Mouse (Mus musculus) kidney, postnatal 10 days (tissue): Measurements from ENCODE around the gene Xxylt1.

ENCODE experiments used
- DNase-seq: peaks from one replicate; pipeline ENCODE4 v3.0.0; 2021; ENCODE audit warnings: mixed read lengths

Xxylt1 gene

GRCm38 (mm10) chr16:31081125-31081664 lies at the start of gene Xxylt1:
TSS of gene Xxylt1 (minus strand) at chr16:31081432.
- DNase-seq, result peak; percentile 96

GRCm38 (mm10) chr16:31128116-31128515 lies 46.9 kb upstream of the Xxylt1 start:
- no peak for DNase-seq

DNA sequence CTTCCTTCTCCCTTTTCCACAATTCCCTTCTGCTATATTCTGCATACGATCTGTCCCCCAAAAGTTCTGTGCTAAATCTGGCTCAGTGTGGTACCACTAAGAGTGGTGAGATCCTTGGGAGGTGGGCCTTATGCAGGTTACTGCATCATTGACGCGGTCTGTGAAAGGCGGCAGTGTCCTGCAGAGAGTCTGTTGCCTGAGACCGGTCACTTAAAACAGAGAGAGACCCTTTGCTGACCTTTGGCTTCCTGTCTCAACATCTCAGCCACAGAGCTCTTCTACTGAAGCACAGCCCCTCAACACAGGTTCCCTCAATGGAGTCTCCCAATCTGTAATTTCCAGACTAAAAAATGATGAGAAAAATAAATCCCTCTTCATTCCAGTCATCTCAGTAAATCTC lies 43.8 kb upstream of the Xxylt1 start:
- DNase-seq, result no peak

- DNase-seq, result no peak
Measured at GRCm38 (mm10) chr16:31121612-31122011, 40.4 kb upstream of the Xxylt1 start.

DNA sequence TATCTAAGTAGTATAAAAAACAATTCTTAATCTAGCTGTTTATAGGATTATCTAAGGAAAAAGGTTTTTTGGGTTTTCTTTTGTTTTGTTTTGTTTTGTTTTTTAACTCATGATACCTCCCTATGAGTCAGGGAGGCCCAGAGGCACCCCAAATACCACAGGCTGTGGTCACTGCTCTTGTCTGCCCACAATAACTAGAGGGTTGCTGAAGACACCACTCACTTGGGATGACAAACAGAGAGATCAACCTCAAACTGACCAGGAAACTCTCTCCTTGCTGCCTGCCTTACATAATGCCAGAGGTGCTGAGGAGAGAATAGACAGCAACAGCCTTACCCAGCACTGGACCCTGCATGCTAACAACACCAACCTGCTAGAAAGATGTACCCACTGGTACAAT lies 32.4 kb upstream of the Xxylt1 start:
- DNase-seq, result no peak

GRCm38 (mm10) chr16:31101352-31101751 lies 20.1 kb upstream of the Xxylt1 start:
- DNase-seq, result no peak

DNA sequence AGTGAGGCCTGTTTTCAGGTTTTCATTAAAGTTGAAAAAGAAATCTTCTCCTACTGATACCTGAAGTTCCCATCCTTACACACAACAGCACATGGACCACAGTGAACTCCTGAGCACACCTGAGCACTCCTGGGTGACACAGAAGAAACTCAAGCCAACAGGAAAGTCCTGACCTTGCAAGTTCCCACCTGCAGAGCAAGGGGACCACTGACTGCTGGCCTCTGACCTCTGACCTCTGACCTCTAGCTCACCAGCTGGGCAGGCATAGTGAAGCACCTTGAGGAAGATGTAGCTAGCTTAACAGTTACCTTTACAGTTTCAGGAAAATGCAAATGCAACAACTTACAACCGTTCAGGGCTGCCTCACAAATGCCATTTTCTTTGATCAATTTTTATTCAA lies 18.7 kb upstream of the Xxylt1 start:
- DNase-seq, result peak; percentile 21

- DNase-seq, result no peak
Measured at GRCm38 (mm10) chr16:31094036-31094435, 12.8 kb upstream of the Xxylt1 start.

- no peak for DNase-seq
Measured at GRCm38 (mm10) chr16:31093186-31093585, 12.0 kb upstream of the Xxylt1 start.

GRCm38 (mm10) chr16:31081891-31082290 lies 659 bp upstream of the Xxylt1 start:
- no peak for DNase-seq

DNA sequence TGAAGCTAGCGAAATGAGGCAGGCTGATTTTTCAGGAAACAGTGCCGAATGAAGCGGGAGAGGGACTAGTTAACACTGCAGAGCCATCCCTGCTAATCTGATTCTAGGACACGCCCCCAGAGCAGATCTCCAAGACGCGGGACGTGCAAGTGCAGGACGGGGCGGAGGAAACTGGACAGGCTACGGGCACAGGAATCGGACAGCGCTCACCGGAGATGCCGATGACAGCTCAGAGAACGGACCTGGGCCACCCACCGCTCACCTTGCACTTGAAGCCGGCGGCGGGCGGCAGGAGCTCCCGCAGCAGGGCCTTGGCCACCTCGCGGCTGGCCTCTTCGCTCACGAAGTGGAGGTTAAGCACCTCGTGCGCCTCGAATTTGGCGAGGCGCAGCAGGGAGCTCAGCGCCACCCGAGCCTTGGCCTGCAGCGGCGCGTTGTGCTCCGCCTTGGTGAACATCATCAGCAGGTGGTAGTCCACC lies 620 bp downstream of the Xxylt1 start:
- DNase-seq, result peak; percentile 83

GRCm38 (mm10) chr16:31077396-31077795 lies 3.8 kb downstream of the Xxylt1 start:
- no peak for DNase-seq

GRCm38 (mm10) chr16:31076436-31076835 lies 4.8 kb downstream of the Xxylt1 start:
- DNase-seq, result no peak

DNA sequence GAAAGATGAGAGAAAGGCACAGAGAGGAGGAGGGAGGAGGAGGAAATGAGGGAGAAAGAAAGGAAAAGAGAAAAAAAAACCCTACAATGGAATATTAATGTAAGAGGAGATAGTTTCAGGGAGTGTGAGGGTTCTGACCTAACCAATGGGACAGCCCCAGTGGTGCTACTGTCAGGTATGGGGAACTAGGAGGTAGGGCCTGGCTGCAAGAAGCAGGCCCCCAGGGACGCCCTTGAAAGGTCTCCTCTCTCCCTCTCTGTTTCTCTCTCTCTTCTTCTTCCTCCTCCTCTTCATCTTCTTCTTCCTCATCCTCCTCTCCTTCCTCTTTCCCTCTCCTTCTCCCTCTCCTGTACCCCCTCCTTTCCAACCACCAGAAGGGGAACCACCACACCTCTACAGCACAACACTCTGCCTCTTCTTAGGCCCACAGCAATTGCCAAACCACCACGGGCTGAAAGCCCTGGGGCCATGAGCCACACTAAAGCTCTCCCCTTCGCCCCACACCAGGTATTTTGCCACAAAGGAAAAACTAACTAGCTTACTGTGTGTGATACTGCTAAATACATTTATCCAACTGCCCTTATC lies 6.8 kb downstream of the Xxylt1 start:
- no peak for DNase-seq

GRCm38 (mm10) chr16:31071731-31072130 lies 9.5 kb downstream of the Xxylt1 start:
- peak; percentile 3 for DNase-seq

GRCm38 (mm10) chr16:31070358-31071133 lies 10.7 kb downstream of the Xxylt1 start:
- peak; percentile 92 for DNase-seq

DNA sequence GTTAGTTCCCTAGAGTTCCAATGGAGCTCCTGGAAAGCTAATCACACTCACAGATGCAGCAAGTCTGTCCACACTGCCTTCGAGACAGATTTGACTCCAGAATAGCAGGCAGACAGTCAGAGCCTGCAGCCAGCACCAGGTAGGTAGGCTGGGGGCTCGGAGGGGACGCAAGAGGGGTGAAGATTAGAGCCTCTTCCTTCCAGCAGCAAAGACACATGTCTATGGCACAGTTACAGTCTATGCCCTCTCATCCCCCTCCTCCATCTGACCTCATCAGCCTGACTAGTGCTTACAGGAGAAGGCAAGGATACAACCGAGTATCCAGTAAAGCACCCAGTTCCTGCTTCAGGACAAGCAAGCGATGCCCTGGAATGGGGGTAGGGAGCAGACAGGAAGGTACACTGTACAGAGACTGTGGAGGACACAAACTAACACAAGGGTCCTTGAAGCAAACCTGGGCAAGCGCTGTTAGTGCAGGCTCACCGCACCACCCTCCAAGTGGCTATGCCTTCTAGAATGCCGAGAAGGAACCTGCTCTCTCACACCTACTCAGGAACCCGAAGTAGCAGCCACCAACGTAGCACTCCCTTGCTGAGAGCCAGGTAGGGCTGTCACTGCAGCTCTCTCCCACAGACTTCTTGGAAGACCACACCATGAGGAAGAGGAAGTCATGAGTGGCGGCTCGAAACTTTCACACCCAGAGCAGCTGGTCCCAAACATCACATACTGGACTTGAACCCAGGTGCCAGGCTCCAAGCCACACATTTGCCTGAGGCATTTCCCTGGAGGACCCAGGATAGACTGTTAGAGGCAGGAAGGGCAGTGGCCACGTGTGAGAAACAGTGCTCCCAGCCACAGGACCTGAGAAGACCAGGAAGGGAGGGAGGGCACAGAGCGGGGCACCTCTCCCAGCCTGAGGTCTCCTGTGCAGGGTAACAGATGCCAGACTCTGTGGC lies 11.7 kb downstream of the Xxylt1 start:
- no peak for DNase-seq

DNA sequence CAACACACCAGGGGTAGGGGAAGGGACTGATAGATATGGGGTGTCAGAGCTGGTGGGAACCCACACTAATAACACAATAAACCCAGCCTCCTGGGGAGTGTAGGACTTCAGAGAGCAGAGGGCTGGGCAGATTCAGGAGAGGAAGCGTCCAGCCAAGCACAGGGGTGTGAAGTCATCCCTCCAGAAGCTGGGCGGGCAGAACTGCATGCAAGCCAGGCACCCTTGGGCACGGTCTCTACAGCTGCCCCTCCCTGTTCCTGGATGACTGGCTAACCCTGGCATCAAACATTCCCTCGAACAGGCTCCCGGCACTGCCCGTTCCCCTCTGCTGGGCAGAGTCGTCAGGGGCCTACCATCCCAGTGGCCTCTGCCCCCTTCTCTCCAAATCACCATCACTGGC lies 13.0 kb downstream of the Xxylt1 start:
- DNase-seq, result peak; percentile 52

- peak; percentile 49 for DNase-seq
Measured at GRCm38 (mm10) chr16:31066344-31067098, 14.7 kb downstream of the Xxylt1 start.

- DNase-seq, result no peak
Measured at GRCm38 (mm10) chr16:31064782-31065181, 16.4 kb downstream of the Xxylt1 start.

GRCm38 (mm10) chr16:31062918-31063317 lies 18.3 kb downstream of the Xxylt1 start:
- no peak for DNase-seq

- DNase-seq, result peak; percentile 73
Measured at GRCm38 (mm10) chr16:31061246-31061880, 19.9 kb downstream of the Xxylt1 start.
